Mouse (Mus musculus): Measurements from ENCODE around the gene Ankmy1. TPM values are rescaled to one million over a fixed set of nuclear protein-coding genes. Genes with fewer than 3 reads are reported as not detected.

Ankmy1 gene
- polyA plus RNA-seq, 1 experiment from 2014 or later: 1.1 TPM

MicroRNAs encoded within 50 kb of the gene (microRNA counts, 519-probe panel; counts per million panel counts)
- 5,944 counts per million, percentile 60 among the panel's probes with 10 or more counts for microRNA mmu-miR-149

Small RNAs within 50 kb of the gene (microRNA-seq; reads per million reads assigned to microRNA genes)
- gene Mir149: 3,345 reads per million, percentile 88 among the genes with 10 or more reads in this experiment

Other genes with a start within 250 kb of the Ankmy1 start
- gene Gpc1, start 71.3 kb downstream of the Ankmy1 start, polyA plus RNA-seq (2014; fragmentation: Nextera tagmentation; extraction: Ambion mirVana): 46.1 and 55.6 TPM in 2 replicates
- gene Dusp28, start 4.1 kb upstream of the Ankmy1 start, polyA plus RNA-seq (2014; fragmentation: Nextera tagmentation; extraction: Ambion mirVana): 12.5 and 13.7 TPM in 2 replicates
- 27.4 and 36.3 TPM in 2 replicates for gene Rnpepl1, start 7.9 kb upstream of the Ankmy1 start, polyA plus RNA-seq (2014; fragmentation: Nextera tagmentation; extraction: Ambion mirVana)
- 24.9 and 28.7 TPM in 2 replicates for gene Capn10, start 31.5 kb upstream of the Ankmy1 start, polyA plus RNA-seq (2014; fragmentation: Nextera tagmentation; extraction: Ambion mirVana)
- 0.16 and 0.45 TPM in 2 replicates for gene Gpr35, start 48.0 kb upstream of the Ankmy1 start, polyA plus RNA-seq (2014; fragmentation: Nextera tagmentation; extraction: Ambion mirVana)
- gene Aqp12, start 103.4 kb upstream of the Ankmy1 start, polyA plus RNA-seq (2014; fragmentation: Nextera tagmentation; extraction: Ambion mirVana): not detected in 2 replicates
- gene Kif1a, start 199.0 kb upstream of the Ankmy1 start, polyA plus RNA-seq (2014; fragmentation: Nextera tagmentation; extraction: Ambion mirVana): 3.2 and 6.9 TPM in 2 replicates
- gene Agxt, start 232.3 kb upstream of the Ankmy1 start, polyA plus RNA-seq (2014; fragmentation: Nextera tagmentation; extraction: Ambion mirVana): not detected in 2 replicates

Measured in kidney, embryonic 14.5 days (tissue).